Mouse (Mus musculus): ENCODE results near the gene Elmsan1.

GRCm38 (mm10) chr12:84176886-84177765, 41.6 kb downstream of the Elmsan1 start:
- TF ChIP-seq CTCF (IDR thresholded peaks at IDR 0.05; ENCODE audit: low read depth, low read length) = no peak
- no peak for TF ChIP-seq GATA1 (IDR thresholded peaks at IDR 0.05; ENCODE audit: borderline replicate concordance, low read length)
- no peak for TF ChIP-seq TAL1 (conservative IDR thresholded peaks at IDR 0.05; ENCODE audit: low read depth, low read length)
- TF ChIP-seq POLR2AphosphoS5 (IDR thresholded peaks at IDR 0.05; ENCODE audit: insufficient replicate concordance, low read depth, low read length) = no peak
- no peak for TF ChIP-seq GATA2 (IDR thresholded peaks at IDR 0.05; ENCODE audit: borderline replicate concordance, low read depth, low read length)
